Mouse (Mus musculus) lung, postnatal 4 days (tissue): Measurements from ENCODE around the gene Acsl5.

Source experiments
- DNase-seq, 2 experiments: peaks; one replicate each; pipeline ENCODE4 v3.0.0; 2021

The Acsl5 gene

GRCm38 (mm10) chr19:55241186-55241645 lies 10.5 kb upstream of the Acsl5 start, which contains the start of gene Gucy2g:
TSS of gene Gucy2g (minus strand) at chr19:55241236.
- DNase-seq = no peak

DNA sequence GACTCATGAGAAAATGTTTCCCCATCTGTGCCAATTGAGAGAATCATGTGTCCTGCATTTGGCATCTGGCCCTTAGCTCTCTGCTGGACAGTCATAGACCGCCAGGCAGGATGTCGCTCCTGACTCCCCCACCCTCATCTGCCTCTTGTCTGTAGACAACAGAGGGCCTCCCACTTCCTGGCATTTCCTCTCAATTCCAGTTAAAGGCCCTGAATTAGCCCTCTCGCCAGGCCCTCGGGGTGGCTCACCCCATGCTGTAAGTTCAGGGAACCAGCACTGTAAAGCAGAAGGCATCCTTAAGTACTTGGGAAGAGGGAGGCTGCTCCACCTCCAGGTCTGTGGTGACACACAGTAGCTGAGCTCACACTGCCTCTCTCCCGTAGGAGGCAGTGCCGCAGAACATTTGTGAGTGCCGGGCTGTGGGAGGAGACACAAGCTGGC lies 6.9 kb upstream of the Acsl5 start:
- DNase-seq = peak; percentile 82 to 89

GRCm38 (mm10) chr19:55247563-55247962 lies 4.2 kb upstream of the Acsl5 start:
- no peak for DNase-seq

GRCm38 (mm10) chr19:55247991-55248520 lies 3.7 kb upstream of the Acsl5 start:
- no peak for DNase-seq

DNA sequence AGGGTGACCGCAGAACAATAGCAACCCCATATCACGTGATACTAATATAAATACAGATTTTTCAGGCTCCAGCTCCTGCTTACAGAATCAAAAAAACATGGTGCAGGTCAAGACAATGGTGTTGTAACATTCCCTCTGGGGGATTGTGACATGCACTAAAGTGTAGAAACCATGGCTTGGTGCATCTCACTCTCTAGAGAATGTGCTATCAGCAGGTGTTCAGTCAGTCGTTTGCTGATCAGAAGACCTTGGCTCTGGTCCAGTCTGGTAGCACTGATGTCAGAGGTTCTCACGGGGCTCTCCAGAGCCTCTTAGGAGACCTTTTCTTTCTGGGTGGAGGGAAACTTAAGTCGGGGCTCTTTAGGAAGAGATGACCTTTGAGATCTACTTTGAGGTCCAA lies 1.3 kb upstream of the Acsl5 start:
- no peak for DNase-seq

GRCm38 (mm10) chr19:55253239-55253569 lies 1.5 kb downstream of the Acsl5 start:
- no peak for DNase-seq

DNA sequence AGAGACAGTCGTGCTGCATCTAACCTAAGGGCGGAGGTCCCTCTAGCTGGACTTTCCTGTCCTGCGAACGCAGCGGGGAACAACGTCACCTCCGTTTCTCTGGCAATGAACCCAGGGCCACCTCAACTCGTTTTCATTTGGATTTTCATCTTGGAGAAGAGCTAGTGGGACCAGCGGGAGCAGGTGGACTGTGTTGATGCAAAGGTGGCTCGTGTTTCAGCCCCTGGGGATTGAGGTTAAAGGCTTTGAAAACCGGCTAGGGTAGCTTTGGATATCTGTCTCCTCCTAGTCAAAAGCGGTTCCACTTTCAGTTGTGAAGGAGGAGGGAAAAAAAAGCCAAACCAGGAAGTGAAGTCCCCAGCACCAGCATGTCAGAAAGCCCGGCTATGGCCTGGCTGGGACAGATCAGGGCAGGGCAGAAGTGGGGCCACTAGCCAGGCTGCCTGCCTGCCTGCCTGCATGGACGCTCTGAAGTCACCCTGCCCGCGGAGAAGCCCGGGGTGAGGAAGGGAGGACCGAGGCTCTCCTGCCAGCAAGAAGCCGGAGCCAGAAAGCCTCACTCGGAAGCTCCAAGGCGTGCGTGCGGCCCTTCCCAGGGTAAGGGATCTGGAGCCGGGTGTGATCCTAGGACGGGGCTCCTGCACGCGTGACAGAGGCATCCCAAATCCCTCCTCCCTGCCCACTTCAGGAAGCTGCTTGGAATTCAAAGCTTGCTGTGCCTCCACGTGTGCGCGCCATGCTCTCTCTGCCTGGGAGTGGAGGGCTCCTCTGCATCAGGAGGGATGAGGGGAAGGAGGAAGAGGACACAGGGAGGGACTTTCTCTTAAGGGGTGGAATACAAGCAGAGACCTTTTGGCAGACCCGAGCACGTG lies 2.1 kb downstream of the Acsl5 start:
- DNase-seq = peak; percentile 70 to 77

GRCm38 (mm10) chr19:55254513-55255016 lies 2.8 kb downstream of the Acsl5 start:
- DNase-seq = no peak

DNA sequence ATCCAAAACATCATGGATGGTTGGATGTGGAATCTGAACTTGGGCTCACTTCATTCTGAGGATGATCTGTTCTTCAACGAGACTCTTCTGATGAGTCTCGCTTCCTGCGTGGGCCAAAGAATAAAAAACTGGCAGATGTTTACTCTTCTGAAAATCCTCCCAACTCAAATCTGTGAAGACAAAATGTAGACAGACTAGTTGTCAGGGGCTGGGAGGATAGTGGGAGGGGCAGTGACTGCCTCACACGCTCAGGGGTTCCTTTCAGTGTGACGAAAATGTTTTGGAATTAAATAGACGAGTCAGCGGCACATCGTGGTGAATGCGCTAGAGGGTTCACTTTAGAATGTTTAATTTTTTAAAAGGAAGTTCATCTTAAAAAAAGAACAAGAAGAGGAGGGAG lies 4.4 kb downstream of the Acsl5 start:
- no peak for DNase-seq

- peak; percentile 36 to 73 for DNase-seq
These were observed 6.1 kb downstream of the Acsl5 start for GRCm38 (mm10) chr19:55257656-55258375.

- no peak for DNase-seq
These were observed 6.8 kb downstream of the Acsl5 start for GRCm38 (mm10) chr19:55258514-55258913.

DNA sequence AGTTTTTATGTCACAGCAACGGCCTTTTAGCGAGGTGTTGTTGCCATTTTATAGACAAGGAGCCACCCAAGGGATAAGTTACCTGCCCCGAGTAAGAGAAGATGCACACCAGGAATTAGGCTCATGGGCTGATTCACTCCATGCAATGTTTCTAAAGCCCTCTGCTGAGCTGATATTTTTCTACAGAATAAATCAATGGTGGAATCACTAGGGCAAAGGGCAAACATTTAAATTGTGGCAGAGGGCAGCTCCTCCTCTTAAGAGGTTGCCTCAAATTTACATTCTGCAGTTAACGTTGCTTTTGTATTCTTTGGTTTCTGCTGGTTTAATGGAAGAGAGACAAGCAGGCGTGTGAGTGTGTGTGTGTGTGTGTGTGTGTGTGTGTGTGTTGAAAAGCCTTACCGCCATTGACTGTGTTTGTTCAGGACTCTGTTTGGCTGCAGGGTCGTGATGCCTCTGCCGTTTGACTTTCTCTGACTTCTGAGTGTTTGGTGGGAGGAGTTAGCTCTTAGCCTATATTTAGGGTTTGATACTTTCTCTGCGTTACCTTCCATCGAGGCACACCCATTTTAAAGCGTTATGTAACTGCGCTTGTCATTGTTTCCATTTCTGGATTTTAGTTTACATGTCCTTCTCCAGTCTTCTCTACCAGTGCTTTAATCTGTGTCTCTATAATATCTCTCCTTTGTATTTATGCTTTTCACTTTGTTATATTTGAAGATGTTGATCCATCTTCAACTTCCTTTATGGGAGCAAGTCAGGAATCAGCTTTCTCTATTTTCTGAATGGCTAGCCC lies 8.8 kb downstream of the Acsl5 start:
- DNase-seq = no peak

GRCm38 (mm10) chr19:55265269-55265668 lies 13.5 kb downstream of the Acsl5 start:
- DNase-seq = no peak

DNA sequence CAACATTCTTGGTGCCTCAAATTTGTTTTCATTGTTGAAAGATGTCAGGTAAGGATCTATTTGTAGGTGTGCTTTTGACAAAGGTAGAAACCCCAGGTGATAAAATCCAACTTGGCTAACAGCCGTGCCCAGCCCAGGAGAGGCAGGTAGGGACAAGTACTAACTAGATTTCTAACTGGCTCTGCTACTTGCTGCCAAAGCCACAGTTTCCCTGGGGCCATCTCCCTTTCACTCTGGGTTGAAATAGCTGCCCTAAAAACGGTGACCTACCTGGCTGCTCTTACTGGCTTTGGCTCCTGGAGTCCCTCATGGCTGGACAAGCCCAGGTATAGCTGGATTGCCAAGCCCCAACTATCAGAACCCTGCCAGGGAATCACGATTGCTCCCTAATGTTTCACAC lies 15.0 kb downstream of the Acsl5 start:
- no peak for DNase-seq

- no peak for DNase-seq
These were observed 16.4 kb downstream of the Acsl5 start for GRCm38 (mm10) chr19:55268150-55268549.

GRCm38 (mm10) chr19:55269051-55269450 lies 17.3 kb downstream of the Acsl5 start:
- DNase-seq = peak; percentile 30 to 46

DNA sequence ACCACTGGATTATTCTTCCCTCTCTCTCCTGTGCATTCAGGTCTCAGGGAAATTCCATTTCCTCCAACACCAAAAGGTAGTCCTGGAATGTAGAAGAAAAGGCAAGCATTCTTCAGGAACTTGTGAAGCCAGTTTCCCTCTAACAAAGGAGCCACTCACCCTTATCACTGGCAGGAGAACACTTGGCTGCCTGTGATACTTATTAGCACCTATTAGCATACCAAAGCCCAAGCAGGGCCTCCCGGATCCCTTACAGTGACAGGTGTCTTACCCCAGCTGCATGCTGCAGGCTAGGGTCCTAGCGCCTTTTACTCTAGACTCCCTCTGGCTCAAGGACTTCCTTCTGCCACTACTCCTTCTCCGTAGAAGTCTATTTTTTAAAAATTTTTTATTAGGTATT lies 19.7 kb downstream of the Acsl5 start:
- DNase-seq = peak in 1 of 2 experiments; percentile 54

- no peak for DNase-seq
These were observed 21.6 kb downstream of the Acsl5 start for GRCm38 (mm10) chr19:55273340-55273739.

DNA sequence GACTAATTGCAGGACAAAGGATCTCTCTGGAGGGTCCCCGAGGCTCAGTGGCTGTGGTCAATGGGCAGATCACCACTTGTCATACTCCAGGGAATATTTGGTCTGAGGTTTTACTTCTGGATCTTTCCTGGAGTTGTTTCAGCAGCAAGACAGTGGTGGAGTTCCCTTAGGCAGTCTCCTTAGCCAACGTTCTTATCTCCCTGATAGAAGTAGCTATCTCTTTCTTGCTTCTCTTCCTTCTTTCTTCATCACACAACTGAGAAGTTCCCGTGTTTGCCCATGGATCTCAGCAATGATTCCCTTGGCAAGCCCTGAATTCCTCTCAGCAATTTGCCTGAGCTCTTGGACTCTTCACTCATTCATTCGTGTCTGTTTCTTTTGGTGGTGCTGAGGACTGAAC lies 24.4 kb downstream of the Acsl5 start:
- no peak for DNase-seq

DNA sequence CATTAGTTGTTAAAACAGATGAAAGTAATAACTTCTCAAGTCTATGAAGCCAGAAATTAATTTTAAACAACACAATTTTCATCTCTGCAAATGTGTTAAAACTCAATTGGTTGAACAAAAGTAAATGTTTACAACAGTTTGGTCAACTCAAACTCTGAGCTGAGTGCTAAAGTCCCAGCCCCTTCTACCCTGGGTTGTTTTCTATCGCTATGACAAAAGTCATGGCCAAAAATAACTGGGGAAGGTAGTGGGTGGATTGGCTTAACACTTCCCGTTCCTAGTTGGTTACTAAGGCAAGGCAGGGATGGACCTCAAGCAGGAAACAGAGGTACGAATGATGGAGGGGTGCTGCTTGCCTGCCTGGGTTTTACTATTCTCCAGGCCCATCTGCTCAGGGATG lies 25.0 kb downstream of the Acsl5 start:
- no peak for DNase-seq

GRCm38 (mm10) chr19:55284093-55284492 lies 32.4 kb downstream of the Acsl5 start:
- DNase-seq = no peak

- no peak for DNase-seq
These were observed 34.3 kb downstream of the Acsl5 start for GRCm38 (mm10) chr19:55286034-55286433.

DNA sequence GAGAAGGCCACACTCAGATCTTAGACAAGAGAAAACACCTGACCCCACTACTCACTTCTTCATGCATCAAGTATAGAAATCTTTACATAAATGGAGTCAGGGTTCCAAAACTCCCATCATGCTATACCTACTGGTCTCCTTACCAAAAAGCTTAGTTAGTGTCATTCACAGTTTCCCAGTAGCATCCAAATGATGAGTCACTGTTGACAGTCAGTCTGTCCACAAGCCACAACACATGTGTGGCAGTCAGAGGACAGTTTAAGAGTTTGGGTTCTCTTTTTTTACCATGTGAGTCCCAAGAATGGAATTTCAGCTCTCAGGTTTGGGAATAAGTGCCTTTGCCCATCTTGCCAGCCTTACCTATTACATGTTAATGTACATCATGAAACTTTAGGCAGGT lies 37.2 kb downstream of the Acsl5 start:
- DNase-seq = no peak
